Mouse (Mus musculus) ES-Bruce4 (cell line): ENCODE measurements around the gene Dcakd. TPM values are rescaled to one million over a fixed set of nuclear protein-coding genes. Genes with fewer than 3 reads are reported as not detected.

Experiments
- H3K27ac ChIP-seq: 2 replicates; pipeline ENCODE4 v1.5.1; 2012; ENCODE audit warnings: low read length, inconsistent platforms; ENCODE audit not compliant: insufficient read depth
- H3K27me3 ChIP-seq: 2 replicates; pipeline ENCODE4 v1.6.1; 2012; ENCODE audit warnings: mild to moderate bottlenecking, low read length, inconsistent platforms; ENCODE audit not compliant: control insufficient read depth, poor library complexity, insufficient read depth, severe bottlenecking
- H3K36me3 ChIP-seq: 2 replicates; pipeline ENCODE4 v1.6.1; 2012; ENCODE audit warnings: inconsistent platforms, mild to moderate bottlenecking, low read length, moderate library complexity; ENCODE audit not compliant: control insufficient read depth, poor library complexity, insufficient read depth, severe bottlenecking
- H3K4me1 ChIP-seq: one replicate; pipeline ENCODE4 v1.8.1; 2011; ENCODE audit warnings: low read length; ENCODE audit not compliant: control insufficient read depth, insufficient read depth
- H3K4me3 ChIP-seq: 2 replicates; pipeline ENCODE4 v1.5.1; 2011; ENCODE audit warnings: low read depth, mild to moderate bottlenecking, low read length
- H3K9ac ChIP-seq: 2 replicates; pipeline ENCODE4 v1.6.1; 2012; ENCODE audit warnings: low read depth, mild to moderate bottlenecking, inconsistent platforms; ENCODE audit not compliant: poor library complexity, severe bottlenecking
- H3K9me3 ChIP-seq: replicated peaks from 2 replicates; pipeline ENCODE4 v1.6.1; 2012; ENCODE audit warnings: mild to moderate bottlenecking, low read length, inconsistent platforms; ENCODE audit not compliant: control insufficient read depth, poor library complexity, insufficient read depth, severe bottlenecking
- CTCF ChIP-seq: IDR thresholded peaks from one replicate; pipeline ENCODE4 v1.8.1; 2011; ENCODE audit warnings: low read depth, low read length
- EP300 ChIP-seq: IDR thresholded peaks from 2 replicates; pipeline ENCODE4 v1.6.1; 2011; ENCODE audit warnings: low read depth, low read length; ENCODE audit not compliant: insufficient read depth
- POLR2A ChIP-seq: IDR thresholded peaks from one replicate; pipeline ENCODE4 v1.8.1; 2011; ENCODE audit warnings: low read length; ENCODE audit not compliant: insufficient read depth
- polyA plus RNA-seq: library from polyadenylated mRNA; stranded (reverse); fragments of >200 nt; gene quantifications from 2 replicates; pipeline ENCODE4 v1.2.4, GENCODE M21; 2011; ENCODE audit warnings: low read depth; ENCODE audit not compliant: missing spikeins, insufficient read depth, insufficient read length

Gene Dcakd
- polyA plus RNA-seq, 1 experiment: 120 TPM

GRCm38 (mm10) chr11:102999317-102999970 lies 28.7 kb downstream of the Dcakd start:
- Histone ChIP-seq H3K36me3 (peaks cover 34% of the 10 kb centered on the region), H3K9ac (no peak overlapping the region), H3K4me3 (no peak overlapping the region), H3K27ac (no peak overlapping the region), H3K4me1 (peaks cover 6% of the 10 kb centered on the region), H3K27me3 (no peaks in the 10 kb centered on the region), H3K9me3 (no peaks in the 10 kb centered on the region)
- TF ChIP-seq CTCF (no peak), EP300 (no peak), POLR2A (no peak)

- TF ChIP-seq POLR2A (no peak), EP300 (no peak), CTCF (no peak)
- H3K27me3 ChIP-seq: no peaks in the 10 kb centered on the region
- H3K9ac ChIP-seq: no peak overlapping the region
- H3K4me3 ChIP-seq: no peak overlapping the region
- H3K4me1 ChIP-seq: peaks cover 6% of the 10 kb centered on the region
- peaks cover 35% of the 10 kb centered on the region for H3K36me3 ChIP-seq
- H3K9me3 ChIP-seq: no peaks in the 10 kb centered on the region
- H3K27ac ChIP-seq: no peak overlapping the region
Measured at GRCm38 (mm10) chr11:102998577-102999316, 29.4 kb downstream of the Dcakd start.

- no peak for TF ChIP-seq POLR2A
- no peak for TF ChIP-seq EP300
- TF ChIP-seq CTCF: no peak
- no peaks in the 10 kb centered on the region for H3K9me3 ChIP-seq
- no peak overlapping the region for H3K9ac ChIP-seq
- peaks cover 35% of the 10 kb centered on the region for H3K36me3 ChIP-seq
- no peaks in the 10 kb centered on the region for H3K27me3 ChIP-seq
- H3K27ac ChIP-seq: no peak overlapping the region
- H3K4me1 ChIP-seq: peaks cover 2% of the 10 kb centered on the region
- no peak overlapping the region for H3K4me3 ChIP-seq
Measured at GRCm38 (mm10) chr11:102998254-102998576, 29.9 kb downstream of the Dcakd start.

DNA sequence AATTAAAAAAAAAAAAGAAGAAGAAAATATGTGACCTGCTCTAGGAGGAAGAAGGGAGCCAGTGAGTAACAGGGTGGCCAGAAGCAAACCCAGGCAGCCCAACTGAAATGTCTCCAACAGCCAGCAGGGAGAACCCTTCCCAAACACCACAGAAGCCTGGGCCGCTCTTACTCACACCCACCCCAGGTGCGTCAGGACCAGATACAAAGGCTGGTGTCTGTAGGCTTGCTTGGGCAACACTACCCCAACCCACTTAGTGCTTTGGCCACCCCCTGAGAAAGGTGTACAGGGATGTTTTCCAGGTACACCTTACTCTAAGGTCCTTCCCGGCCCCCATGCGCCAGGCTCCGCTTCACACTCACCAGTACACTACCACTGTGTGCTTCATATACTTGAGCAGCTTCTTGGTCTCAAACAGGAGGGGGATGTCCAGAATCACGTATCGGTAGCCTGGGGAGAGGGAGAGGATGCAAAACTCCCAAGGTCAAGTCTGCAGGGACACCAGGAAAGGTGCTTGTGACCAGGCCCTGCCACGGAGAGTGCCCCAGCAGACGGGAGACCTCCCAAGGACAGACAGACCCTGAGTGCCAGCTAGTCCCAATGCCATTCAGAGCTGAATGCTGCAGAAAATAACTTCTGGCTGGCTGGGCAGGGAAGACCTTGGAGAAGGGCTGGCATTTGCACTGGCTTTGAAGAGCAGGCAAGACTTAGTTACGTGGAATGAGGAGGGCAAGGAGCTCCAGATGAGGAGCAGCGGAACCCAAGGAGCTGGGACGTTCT lies 31.0 kb downstream of the Dcakd start:
- H3K36me3 ChIP-seq: peaks cover 35% of the 10 kb centered on the region
- no peak overlapping the region for H3K9ac ChIP-seq

DNA sequence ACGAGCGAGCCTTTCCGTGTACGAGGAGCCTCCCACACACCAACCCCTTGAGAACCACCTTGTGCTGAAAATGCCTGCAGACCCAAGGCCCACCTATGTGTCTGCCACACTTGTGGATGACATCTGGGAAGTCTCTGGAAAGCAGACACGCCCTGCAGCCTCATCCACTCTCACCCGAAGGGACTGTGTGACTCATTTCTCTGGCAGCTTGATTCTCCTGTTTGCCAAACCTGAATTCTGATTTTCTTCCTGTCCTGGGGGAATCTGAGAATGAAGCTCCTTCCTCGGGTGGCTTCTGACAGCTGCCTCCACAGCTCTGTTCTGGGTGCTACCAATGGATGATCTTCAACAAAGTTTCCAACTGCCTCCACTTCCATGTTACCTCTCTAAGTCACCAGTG lies 31.7 kb downstream of the Dcakd start:
- Histone ChIP-seq H3K27ac (no peak overlapping the region), H3K4me1 (no peaks in the 10 kb centered on the region), H3K9ac (no peak overlapping the region), H3K4me3 (no peak overlapping the region), H3K9me3 (no peaks in the 10 kb centered on the region), H3K27me3 (no peaks in the 10 kb centered on the region), H3K36me3 (peaks cover 35% of the 10 kb centered on the region)
- TF ChIP-seq EP300 (no peak), CTCF (no peak), POLR2A (no peak)

More for the DNA sequence above, 31.0 kb downstream of the Dcakd start:
- no peaks in the 10 kb centered on the region for H3K9me3 ChIP-seq
- H3K4me1 ChIP-seq: no peaks in the 10 kb centered on the region
- H3K4me3 ChIP-seq: no peak overlapping the region
- TF ChIP-seq POLR2A: no peak
- TF ChIP-seq EP300: no peak
- no peak for TF ChIP-seq CTCF
- H3K27ac ChIP-seq: no peak overlapping the region
- no peaks in the 10 kb centered on the region for H3K27me3 ChIP-seq
